Mouse (Mus musculus) forebrain, embryonic 15.5 days (tissue): ENCODE data around the gene Cntnap1. TPM values are rescaled to one million over a fixed set of nuclear protein-coding genes. Genes with fewer than 3 reads are reported as not detected.

Experiments used
- ATAC-seq: fragments of 200-750 bp; cut with Nextera tagmentation; replicated peaks from 2 replicates; pipeline ENCODE4 v1.8.0; 2017; ENCODE audit warnings: mild to moderate bottlenecking, moderate TSS enrichment, moderate library complexity
- H3K27ac ChIP-seq: fragments of 300-500 bp; sonication (generic); replicated peaks from 2 replicates; pipeline ENCODE4 v1.5.1; 2015; ENCODE audit warnings: mild to moderate bottlenecking, inconsistent platforms
- H3K27me3 ChIP-seq: fragments of 300-500 bp; sonication (generic); 2 replicates; pipeline ENCODE4 v1.6.1; 2015; ENCODE audit warnings: inconsistent platforms
- H3K36me3 ChIP-seq: fragments of 300-500 bp; sonication (generic); 2 replicates; pipeline ENCODE4 v1.6.1; 2015; ENCODE audit warnings: mild to moderate bottlenecking, inconsistent platforms
- H3K4me1 ChIP-seq: fragments of 300-500 bp; sonication (generic); 2 replicates; pipeline ENCODE4 v1.6.1; 2015; ENCODE audit warnings: inconsistent platforms
- H3K4me2 ChIP-seq: fragments of 300-500 bp; sonication (generic); replicated peaks from 2 replicates; pipeline ENCODE4 v1.6.1; 2015; ENCODE audit warnings: mild to moderate bottlenecking, inconsistent platforms
- H3K4me3 ChIP-seq: fragments of 300-500 bp; sonication (generic); 2 replicates; pipeline ENCODE4 v1.5.1; 2015; ENCODE audit warnings: mild to moderate bottlenecking, inconsistent platforms
- H3K9ac ChIP-seq: fragments of 300-500 bp; sonication (generic); replicated peaks from 2 replicates; pipeline ENCODE4 v1.6.1; 2015; ENCODE audit warnings: mild to moderate bottlenecking, inconsistent platforms
- H3K9me3 ChIP-seq: fragments of 300-500 bp; sonication (generic); 2 replicates; pipeline ENCODE4 v1.6.1; 2016; ENCODE audit warnings: inconsistent platforms
- WGBS: fragments of 180-500 bp; shearing (Covaris S2); methylation state at CpG from one replicate; pipeline ENCODE4 v1.1.7; 2015; ENCODE audit warnings: mixed read lengths; 5-methylcytosine and 5-hydroxymethylcytosine counted together
- polyA plus RNA-seq: library from polyadenylated mRNA; unstranded; fragments of >200 nt; fragmentation: Nextera tagmentation; extraction: Ambion mirVana; gene quantifications from 2 replicates; pipeline ENCODE4 v1.2.1, GENCODE M21; 2015

Cntnap1 gene
- polyA plus RNA-seq, 1 experiment from 2014 or later = 0.98 TPM

GRCm38 (mm10) chr11:101194137-101194536, 23.8 kb downstream of the Cntnap1 start:
- Histone ChIP-seq H3K9me3 (no peaks in the 10 kb centered on the region), H3K4me3 (no peak overlapping the region), H3K36me3 (peaks cover 21% of the 10 kb centered on the region; the same call in 1 of the 2 replicates), H3K4me2 (no peak overlapping the region), H3K27ac (no peak overlapping the region), H3K27me3 (no peaks in the 10 kb centered on the region), H3K9ac (no peak overlapping the region), H3K4me1 (peaks cover 16% of the 10 kb centered on the region)
- 69% methylated on average over 5 of the region's 5 CpGs for WGBS
- ATAC-seq = no peak

- ATAC-seq = no peak
Measured at GRCm38 (mm10) chr11:101194643-101195042, 24.3 kb downstream of the Cntnap1 start.

GRCm38 (mm10) chr11:101195101-101195500, 24.8 kb downstream of the Cntnap1 start:
- Histone ChIP-seq H3K27ac (no peak overlapping the region), H3K36me3 (peaks cover 30% of the 10 kb centered on the region; the same call in 1 of the 2 replicates), H3K4me1 (peaks cover 6% of the 10 kb centered on the region), H3K9me3 (no peaks in the 10 kb centered on the region), H3K4me2 (no peak overlapping the region), H3K27me3 (no peaks in the 10 kb centered on the region), H3K9ac (no peak overlapping the region), H3K4me3 (no peak overlapping the region)
- no peak for ATAC-seq
- 74% methylated on average over 1 of the region's 1 CpGs for WGBS

More at GRCm38 (mm10) chr11:101194643-101195042, 24.3 kb downstream of the Cntnap1 start:
- H3K27me3 ChIP-seq = no peaks in the 10 kb centered on the region
- no peaks in the 10 kb centered on the region for H3K9me3 ChIP-seq
- H3K4me3 ChIP-seq = no peak overlapping the region
- 91% methylated on average over 6 of the region's 6 CpGs for WGBS
- H3K27ac ChIP-seq = no peak overlapping the region
- peaks cover 11% of the 10 kb centered on the region for H3K4me1 ChIP-seq
- H3K4me2 ChIP-seq = no peak overlapping the region
- H3K36me3 ChIP-seq = peaks cover 26% of the 10 kb centered on the region; the same call in 1 of the 2 replicates
- H3K9ac ChIP-seq = no peak overlapping the region

GRCm38 (mm10) chr11:101195571-101195970, 25.2 kb downstream of the Cntnap1 start:
- Histone ChIP-seq H3K4me2 (no peak overlapping the region), H3K27ac (no peak overlapping the region), H3K36me3 (peaks cover 31% of the 10 kb centered on the region; the same call in 1 of the 2 replicates), H3K4me3 (no peak overlapping the region), H3K4me1 (0 out of 2 replicates have a peak, but pooled peaks cover 1% of the 10 kb centered on the region), H3K9ac (no peak overlapping the region), H3K27me3 (no peaks in the 10 kb centered on the region), H3K9me3 (no peaks in the 10 kb centered on the region)
- no peak for ATAC-seq
- WGBS = 93% methylated on average over 8 of the region's 8 CpGs

GRCm38 (mm10) chr11:101196175-101196574, 25.9 kb downstream of the Cntnap1 start:
- no peak for ATAC-seq
- WGBS = 93% methylated on average over 8 of the region's 8 CpGs
- H3K9ac ChIP-seq = no peak overlapping the region

GRCm38 (mm10) chr11:101199555-101199954, 29.2 kb downstream of the Cntnap1 start:
- no peaks in the 10 kb centered on the region for H3K9me3 ChIP-seq
- no peak for ATAC-seq
- peaks cover 43% of the 10 kb centered on the region; the same call in 1 of the 2 replicates for H3K36me3 ChIP-seq

More at GRCm38 (mm10) chr11:101196175-101196574, 25.9 kb downstream of the Cntnap1 start:
- no peaks in the 10 kb centered on the region for H3K27me3 ChIP-seq
- no peak overlapping the region for H3K4me2 ChIP-seq
- H3K27ac ChIP-seq = no peak overlapping the region
- no peaks in the 10 kb centered on the region for H3K9me3 ChIP-seq
- 0 out of 2 replicates have a peak, but pooled peaks cover 2% of the 10 kb centered on the region for H3K4me1 ChIP-seq
- H3K4me3 ChIP-seq = no peak overlapping the region
- peaks cover 31% of the 10 kb centered on the region; the same call in 1 of the 2 replicates for H3K36me3 ChIP-seq

GRCm38 (mm10) chr11:101200986-101201385, 30.7 kb downstream of the Cntnap1 start:
- H3K36me3 ChIP-seq = peaks cover 43% of the 10 kb centered on the region; the same call in 1 of the 2 replicates
- 0 out of 2 replicates have a peak, but pooled peaks cover 2% of the 10 kb centered on the region for H3K4me1 ChIP-seq
- H3K9ac ChIP-seq = no peak overlapping the region
- H3K27me3 ChIP-seq = no peaks in the 10 kb centered on the region
- no peak overlapping the region for H3K4me3 ChIP-seq
- WGBS = 11% methylated on average over 7 of the region's 7 CpGs
- no peak for ATAC-seq
- H3K4me2 ChIP-seq = no peak overlapping the region
- H3K9me3 ChIP-seq = no peaks in the 10 kb centered on the region
- H3K27ac ChIP-seq = no peak overlapping the region; the same call in 1 of the 2 replicates

More at GRCm38 (mm10) chr11:101199555-101199954, 29.2 kb downstream of the Cntnap1 start:
- H3K4me1 ChIP-seq = 0 out of 2 replicates have a peak, but pooled peaks cover 2% of the 10 kb centered on the region
- no peak overlapping the region for H3K9ac ChIP-seq
- no peak overlapping the region for H3K4me3 ChIP-seq
- H3K27me3 ChIP-seq = no peaks in the 10 kb centered on the region
- no peak overlapping the region for H3K27ac ChIP-seq
- no peak overlapping the region for H3K4me2 ChIP-seq
- 95% methylated on average over 3 of the region's 3 CpGs for whole genome bisulfite sequencing

- Histone ChIP-seq H3K36me3 (peaks cover 54% of the 10 kb centered on the region), H3K9ac (no peak overlapping the region), H3K9me3 (no peaks in the 10 kb centered on the region), H3K4me2 (no peak overlapping the region), H3K4me3 (no peak overlapping the region), H3K4me1 (no peaks in the 10 kb centered on the region), H3K27ac (no peak overlapping the region), H3K27me3 (no peaks in the 10 kb centered on the region)
- ATAC-seq = no peak
- 42% methylated on average over 3 of the region's 3 CpGs for WGBS
Measured at GRCm38 (mm10) chr11:101211970-101212369, 41.6 kb downstream of the Cntnap1 start.

- no peak overlapping the region for H3K27ac ChIP-seq
Measured at GRCm38 (mm10) chr11:101216936-101217335, 46.6 kb downstream of the Cntnap1 start.

GRCm38 (mm10) chr11:101218436-101219055, 48.2 kb downstream of the Cntnap1 start:
- no peaks in the 10 kb centered on the region for H3K27me3 ChIP-seq
- H3K36me3 ChIP-seq = peaks cover 19% of the 10 kb centered on the region
- H3K4me1 ChIP-seq = no peaks in the 10 kb centered on the region
- no peak for ATAC-seq
- H3K9me3 ChIP-seq = no peaks in the 10 kb centered on the region
- WGBS = 82% methylated on average over 10 of the region's 10 CpGs
- no peak overlapping the region for H3K4me2 ChIP-seq
- H3K4me3 ChIP-seq = no peak overlapping the region
- H3K27ac ChIP-seq = no peak overlapping the region
- H3K9ac ChIP-seq = no peak overlapping the region

More at GRCm38 (mm10) chr11:101216936-101217335, 46.6 kb downstream of the Cntnap1 start:
- WGBS = 89% methylated on average over 5 of the region's 5 CpGs
- H3K4me3 ChIP-seq = no peak overlapping the region
- no peak overlapping the region for H3K4me2 ChIP-seq
- no peak overlapping the region for H3K9ac ChIP-seq
- H3K27me3 ChIP-seq = no peaks in the 10 kb centered on the region
- no peaks in the 10 kb centered on the region for H3K4me1 ChIP-seq
- no peak for ATAC-seq
- no peaks in the 10 kb centered on the region for H3K9me3 ChIP-seq
- H3K36me3 ChIP-seq = peaks cover 25% of the 10 kb centered on the region

- H3K36me3 ChIP-seq = peaks cover 1% of the 10 kb centered on the region
- H3K27ac ChIP-seq = no peak overlapping the region
- 66% methylated on average over 2 of the region's 2 CpGs for WGBS
- ATAC-seq = no peak
- H3K9ac ChIP-seq = no peak overlapping the region
- no peaks in the 10 kb centered on the region for H3K27me3 ChIP-seq
- H3K4me2 ChIP-seq = no peak overlapping the region
- H3K9me3 ChIP-seq = no peaks in the 10 kb centered on the region
- H3K4me3 ChIP-seq = no peak overlapping the region
- peaks cover 8% of the 10 kb centered on the region for H3K4me1 ChIP-seq
Measured at GRCm38 (mm10) chr11:101220853-101221252, 50.5 kb downstream of the Cntnap1 start.

GRCm38 (mm10) chr11:101221306-101221986, 51.1 kb downstream of the Cntnap1 start:
- Histone ChIP-seq H3K4me3 (no peak overlapping the region), H3K27me3 (no peaks in the 10 kb centered on the region), H3K4me2 (no peak overlapping the region), H3K27ac (no peak overlapping the region), H3K4me1 (peaks cover 10% of the 10 kb centered on the region), H3K9ac (no peak overlapping the region), H3K36me3 (no peaks in the 10 kb centered on the region; the same call in 1 of the 2 replicates), H3K9me3 (no peaks in the 10 kb centered on the region)
- ATAC-seq = no peak
- 92% methylated on average over 8 of the region's 8 CpGs for WGBS
